Mouse (Mus musculus) cerebral cortex, adult 2 months (tissue): ENCODE measurements around the gene Crnn.

ENCODE experiments used
- WGBS: fragments of 180-500 bp; shearing (Covaris S2); methylation state at CpG from one replicate; pipeline ENCODE4 v1.1.7; 2018; 5-methylcytosine and 5-hydroxymethylcytosine counted together

The Crnn gene

GRCm38 (mm10) chr3:93144510-93145051, at the start of gene Crnn:
Gene Crnn (plus strand): TSS chr3:93144787.
- WGBS, result 42% methylated on average over 1 of the region's 1 CpGs

GRCm38 (mm10) chr3:93096447-93096846, 48.1 kb upstream of the Crnn start:
- WGBS, result 83% methylated on average over 2 of the region's 2 CpGs

GRCm38 (mm10) chr3:93111668-93112067, 32.9 kb upstream of the Crnn start:
- 42% methylated on average over 5 of the region's 5 CpGs for WGBS

- WGBS, result 2% methylated on average over 2 of the region's 2 CpGs
These were observed 30.1 kb upstream of the Crnn start for GRCm38 (mm10) chr3:93114481-93114880.

- 55% methylated on average over 4 of the region's 4 CpGs for WGBS
These were observed 25.5 kb upstream of the Crnn start for GRCm38 (mm10) chr3:93119101-93119500.

GRCm38 (mm10) chr3:93128052-93128451, 16.5 kb upstream of the Crnn start:
- WGBS, result 50% methylated on average over 4 of the region's 4 CpGs

- 58% methylated on average over 5 of the region's 5 CpGs for WGBS
These were observed 15.5 kb upstream of the Crnn start for GRCm38 (mm10) chr3:93129076-93129475.

GRCm38 (mm10) chr3:93130460-93130859, 14.1 kb upstream of the Crnn start:
- 7% methylated on average over 3 of the region's 3 CpGs for WGBS

- WGBS, result 91% methylated on average over 6 of the region's 6 CpGs
These were observed 17.9 kb downstream of the Crnn start for GRCm38 (mm10) chr3:93162502-93162901.

- WGBS, result 65% methylated on average over 1 of the region's 1 CpGs
These were observed 18.5 kb downstream of the Crnn start for GRCm38 (mm10) chr3:93162996-93163592.

- WGBS, result 87% methylated on average over 4 of the region's 4 CpGs
These were observed 36.3 kb downstream of the Crnn start for GRCm38 (mm10) chr3:93180856-93181255.

GRCm38 (mm10) chr3:93196978-93197377, 52.4 kb downstream of the Crnn start, which contains the start of gene Flg2:
Gene Flg2 (plus strand): TSS chr3:93197278.
- 83% methylated on average over 3 of the region's 3 CpGs for WGBS
